Mouse (Mus musculus): ENCODE data around the gene Cryab.

DNA sequence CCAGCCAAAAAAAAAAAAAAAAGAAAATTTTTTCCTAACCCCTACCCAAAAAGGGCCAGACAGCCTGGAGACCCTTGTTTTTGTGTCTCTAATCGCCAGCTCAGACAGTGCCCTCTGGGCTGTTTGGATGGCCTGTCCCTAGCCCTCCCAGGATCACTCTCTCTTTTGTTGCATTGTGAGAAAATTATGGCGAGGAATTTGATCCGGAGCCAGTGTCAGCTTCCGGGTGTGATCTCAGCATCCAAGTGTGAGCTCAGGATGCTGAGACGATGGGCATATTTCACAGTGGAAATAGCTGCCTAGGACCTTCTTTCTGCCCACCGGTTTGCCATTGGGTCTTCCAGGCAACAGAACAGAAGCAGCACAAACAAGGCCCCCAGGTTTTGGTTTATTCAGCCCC, 419 bp upstream of the Cryab start:
- TF ChIP-seq POLR2A (IDR thresholded peaks at IDR 0.05; ENCODE audit: low read depth, low read length), result no peak
- no peak for TF ChIP-seq CTCF (IDR thresholded peaks at IDR 0.05; ENCODE audit: borderline replicate concordance, insufficient read depth, low read length)

All from embryonic fibroblast, embryonic 13.5 days (primary cell).